14 mouse cellular contexts compared by ENCODE assay signal in genomic region chr13:53470437-53471151, GRCm38 (mm10). TPM values are rescaled to one million over a fixed set of nuclear protein-coding genes. Genes with fewer than 3 reads are reported as not detected.
DNase-seq lines count a peak whose midpoint lies in the region; ATAC-seq and TF ChIP-seq lines count a peak whose summit lies in the region.
"Had no signal": no experiment of that assay in that cellular context is flagged by ENCODE, and none has a peak within 500 bp of the region (broad histone marks: within the 10 kb centered on the region; RNA-seq: fewer than 3 reads in every experiment).

No protein-coding gene starts in this region.

- H3K9me3 ChIP-seq in forebrain, embryonic 10.5 days: no peaks in the 10 kb centered on the region
- H3K9me3 ChIP-seq in forebrain, embryonic 16.5 days (ENCODE audit: control insufficient read depth, low read length): no peaks in the 10 kb centered on the region
- H3K9me3 ChIP-seq in midbrain, embryonic 12.5 days: no peaks in the 10 kb centered on the region
- no peaks in the 10 kb centered on the region for H3K9me3 ChIP-seq in midbrain, embryonic 14.5 days (ENCODE audit: control insufficient read depth, low read length)
- no peaks in the 10 kb centered on the region for H3K9me3 ChIP-seq in limb, embryonic 10.5 days (replicated peaks)
- H3K9me3 ChIP-seq in stomach, postnatal 0 days (ENCODE audit: control insufficient read depth, low read length): no peaks in the 10 kb centered on the region

- no peak for TF ChIP-seq EP300 in stomach, postnatal 0 days (optimal IDR thresholded peaks at IDR 0.05)

- peak overlapping the region; percentile 75; the same call in 1 of the 2 replicates for H3K27ac ChIP-seq in forebrain, embryonic 10.5 days
- H3K27ac ChIP-seq in forebrain, embryonic 16.5 days (ENCODE audit: low read length): no peak overlapping the region
- no peak overlapping the region for H3K27ac ChIP-seq in midbrain, embryonic 12.5 days (replicated peaks)
- H3K27ac ChIP-seq in midbrain, embryonic 14.5 days (replicated peaks; ENCODE audit: low read depth, low read length): no peak overlapping the region
- peak overlapping the region; percentile 89 for H3K27ac ChIP-seq in limb, embryonic 10.5 days
- no peak overlapping the region for H3K27ac ChIP-seq in stomach, postnatal 0 days (replicated peaks)
- no peak overlapping the region for H3K27ac ChIP-seq in left cerebral cortex, adult 2 months

- H3K27me3 ChIP-seq in forebrain, embryonic 10.5 days (ENCODE audit: poor library complexity, severe bottlenecking): peaks cover 100% of the 10 kb centered on the region
- peaks cover 87% of the 10 kb centered on the region for H3K27me3 ChIP-seq in forebrain, embryonic 16.5 days (replicated peaks; ENCODE audit: control insufficient read depth, insufficient read depth, low read length)
- peaks cover 94% of the 10 kb centered on the region for H3K27me3 ChIP-seq in midbrain, embryonic 12.5 days
- peaks cover 98% of the 10 kb centered on the region for H3K27me3 ChIP-seq in midbrain, embryonic 14.5 days (ENCODE audit: control insufficient read depth, insufficient read depth, low read length)
- H3K27me3 ChIP-seq in limb, embryonic 10.5 days (ENCODE audit: low read depth, poor library complexity, severe bottlenecking): peaks cover 97% of the 10 kb centered on the region
- H3K27me3 ChIP-seq in stomach, postnatal 0 days (ENCODE audit: control insufficient read depth, insufficient read depth, low read length): peaks cover 12% of the 10 kb centered on the region

- H3K36me3 ChIP-seq in forebrain, embryonic 10.5 days (replicated peaks): no peaks in the 10 kb centered on the region
- H3K36me3 ChIP-seq in forebrain, embryonic 16.5 days (ENCODE audit: control insufficient read depth, insufficient read depth): no peaks in the 10 kb centered on the region
- no peaks in the 10 kb centered on the region for H3K36me3 ChIP-seq in midbrain, embryonic 12.5 days
- no peaks in the 10 kb centered on the region for H3K36me3 ChIP-seq in midbrain, embryonic 14.5 days (ENCODE audit: control insufficient read depth, insufficient read depth, low read length)
- no peaks in the 10 kb centered on the region for H3K36me3 ChIP-seq in limb, embryonic 10.5 days
- no peaks in the 10 kb centered on the region for H3K36me3 ChIP-seq in stomach, postnatal 0 days (ENCODE audit: control insufficient read depth, insufficient read depth, low read length)

- DNase-seq in forebrain, embryonic 10.5 days (ENCODE audit: extremely low spot score, low spot score): no peak
- DNase-seq in midbrain, embryonic 14.5 days: no peak
- DNase-seq in limb, embryonic 10.5 days (ENCODE audit: low spot score): no peak
- DNase-seq in stomach, postnatal 0 days (ENCODE audit: low spot score): no peak
- DNase-seq in testis, postnatal 10 days (ENCODE audit: low spot score): no peak
- DNase-seq in left cerebral cortex, adult 2 months (ENCODE audit: extremely low spot score in 1 of 2, low spot score in 2 of 2): no peak
- DNase-seq: forebrain, postnatal 0 days; gastrocnemius, postnatal 36 days; lung, postnatal 10 days had no signal

- WGBS in forebrain, embryonic 10.5 days: 3% methylated on average over 9 of the region's 9 CpGs
- WGBS in forebrain, embryonic 16.5 days: 7% methylated on average over 9 of the region's 9 CpGs
- WGBS in midbrain, embryonic 12.5 days: 3% methylated on average over 9 of the region's 9 CpGs
- 5% methylated on average over 9 of the region's 9 CpGs for WGBS in midbrain, embryonic 14.5 days
- 4% methylated on average over 9 of the region's 9 CpGs for WGBS in limb, embryonic 10.5 days
- WGBS in stomach, postnatal 0 days: 14% methylated on average over 9 of the region's 9 CpGs

- H3K9ac ChIP-seq in forebrain, embryonic 16.5 days (replicated peaks; ENCODE audit: low read depth, low read length): no peak overlapping the region
- H3K9ac ChIP-seq in midbrain, embryonic 12.5 days (replicated peaks): no peak overlapping the region
- H3K9ac ChIP-seq in midbrain, embryonic 14.5 days (replicated peaks; ENCODE audit: low read length): no peak overlapping the region
- H3K9ac ChIP-seq in stomach, postnatal 0 days (ENCODE audit: low read length): no peak overlapping the region
- H3K9ac ChIP-seq: forebrain, postnatal 0 days had no signal

- intact Hi-C loops in left cerebral cortex, adult 2 months (cut with DNase I): no loop called here

- H3K4me1 ChIP-seq in forebrain, embryonic 10.5 days: peaks cover 76% of the 10 kb centered on the region
- peaks cover 14% of the 10 kb centered on the region for H3K4me1 ChIP-seq in forebrain, embryonic 16.5 days (replicated peaks; ENCODE audit: control insufficient read depth, insufficient read depth, low read length)
- H3K4me1 ChIP-seq in midbrain, embryonic 12.5 days: peaks cover 22% of the 10 kb centered on the region
- peaks cover 9% of the 10 kb centered on the region for H3K4me1 ChIP-seq in midbrain, embryonic 14.5 days (ENCODE audit: control insufficient read depth, insufficient read depth, low read length)
- H3K4me1 ChIP-seq in limb, embryonic 10.5 days: peaks cover 77% of the 10 kb centered on the region
- no peaks in the 10 kb centered on the region for H3K4me1 ChIP-seq in stomach, postnatal 0 days (replicated peaks; ENCODE audit: control insufficient read depth, insufficient read depth)

- no peak for ATAC-seq in forebrain, embryonic 16.5 days
- ATAC-seq in midbrain, embryonic 12.5 days (ENCODE audit: low FRiP score, low read depth): no peak
- ATAC-seq in midbrain, embryonic 14.5 days (ENCODE audit: low FRiP score, low TSS enrichment): no peak
- ATAC-seq in stomach, postnatal 0 days (ENCODE audit: low FRiP score, low TSS enrichment): no peak
- ATAC-seq: activated CD4-positive, CD25-positive, alpha-beta regulatory T cell, adult 4 months; forebrain, postnatal 0 days; intestine, embryonic 16.5 days had no signal

- peak overlapping the region; percentile 57 for H3K4me3 ChIP-seq in forebrain, embryonic 10.5 days
- H3K4me3 ChIP-seq in forebrain, embryonic 16.5 days (replicated peaks; ENCODE audit: low read length): no peak overlapping the region
- H3K4me3 ChIP-seq in midbrain, embryonic 12.5 days: peak overlapping the region; percentile 50
- H3K4me3 ChIP-seq in midbrain, embryonic 14.5 days (replicated peaks; ENCODE audit: low read depth, low read length): no peak overlapping the region
- peak overlapping the region; percentile 76 for H3K4me3 ChIP-seq in limb, embryonic 10.5 days
- no peak overlapping the region for H3K4me3 ChIP-seq in stomach, postnatal 0 days (ENCODE audit: low read depth, low read length)
- H3K4me3 ChIP-seq in left cerebral cortex, adult 2 months: no peak overlapping the region

- H3K4me2 ChIP-seq in forebrain, embryonic 16.5 days (ENCODE audit: low read length): no peak overlapping the region
- peak overlapping the region; percentile 24 for H3K4me2 ChIP-seq in midbrain, embryonic 12.5 days (replicated peaks)
- H3K4me2 ChIP-seq in midbrain, embryonic 14.5 days (ENCODE audit: low read length): no peak overlapping the region
- peak overlapping the region; percentile 17; the same call in 1 of the 2 replicates for H3K4me2 ChIP-seq in stomach, postnatal 0 days (replicated peaks; ENCODE audit: low read depth)

- no peak for TF ChIP-seq CTCF in stomach, postnatal 0 days (IDR thresholded peaks at IDR 0.05; ENCODE audit: low read depth)
- no peak for TF ChIP-seq CTCF in left cerebral cortex, adult 2 months (IDR thresholded peaks at IDR 0.05)

RNA-seq across cellular contexts. Expression of gene Msx2, which starts 2.3 kb away (rescaled TPM):
- 17.3 and 19.7 TPM in 2 replicates for polyA plus RNA-seq in forebrain, embryonic 10.5 days (2016; fragmentation: Nextera tagmentation; extraction: Ambion mirVana)
- polyA plus RNA-seq in forebrain, embryonic 16.5 days (2015; fragmentation: Nextera tagmentation; extraction: Ambion mirVana): 0.38 and 0.41 TPM in 2 replicates
- 23.7 and 36.4 TPM in 2 replicates for polyA plus RNA-seq in midbrain, embryonic 12.5 days (2016; fragmentation: Nextera tagmentation; extraction: Ambion mirVana)
- polyA plus RNA-seq in midbrain, embryonic 14.5 days (2014; fragmentation: Nextera tagmentation; extraction: Ambion mirVana): 0.49 and 1.5 TPM in 2 replicates
- 32.2 and 42.0 TPM in 2 replicates for polyA plus RNA-seq in limb, embryonic 10.5 days (2016; fragmentation: Nextera tagmentation; extraction: Ambion mirVana)
- polyA plus RNA-seq in stomach, postnatal 0 days (2015; fragmentation: Nextera tagmentation; extraction: Ambion mirVana): 2.0 and 2.3 TPM in 2 replicates
- total RNA-seq in left cerebral cortex, adult 2 months (2021): under 1 TPM; 0.23 to 0.50 TPM
- total RNA-seq: gastrocnemius, postnatal 36 days had no signal
- polyA plus RNA-seq: activated CD4-positive, CD25-positive, alpha-beta regulatory T cell, adult 4 months; large intestine, adult 2 months had no signal

Comparison
In these comparisons a context has a peak if more than half of its experiments do, and no peak if none do; other contexts are left out.
1. H3K27ac ChIP-seq: peak in forebrain, embryonic 10.5 days (single experiment) and limb, embryonic 10.5 days (single experiment); none in forebrain, embryonic 16.5 days (single experiment), midbrain, embryonic 12.5 days (single experiment), midbrain, embryonic 14.5 days (single experiment), stomach, postnatal 0 days (single experiment) and left cerebral cortex, adult 2 months (single experiment).
2. H3K4me3 ChIP-seq: peak in forebrain, embryonic 10.5 days (single experiment), midbrain, embryonic 12.5 days (single experiment) and limb, embryonic 10.5 days (single experiment); none in forebrain, embryonic 16.5 days (single experiment), midbrain, embryonic 14.5 days (single experiment), stomach, postnatal 0 days (single experiment) and left cerebral cortex, adult 2 months (single experiment).
3. H3K4me2 ChIP-seq: peak in midbrain, embryonic 12.5 days (single experiment) and stomach, postnatal 0 days (single experiment); none in forebrain, embryonic 16.5 days (single experiment) and midbrain, embryonic 14.5 days (single experiment).